Mouse (Mus musculus): ENCODE results near the gene Lhfp. TPM values are rescaled to one million over a fixed set of nuclear protein-coding genes. Genes with fewer than 3 reads are reported as not detected.

Lhfp gene
- polyA plus RNA-seq, 1 experiment = 12.1 TPM

GRCm38 (mm10) chr3:53284023-53284422 is 242.7 kb downstream of the Lhfp start:
- Histone ChIP-seq H3K4me3 (ENCODE audit: low read depth, low read length) (no peak overlapping the region), H3K9me3 (replicated peaks; ENCODE audit: control insufficient read depth, insufficient read depth, low read length, poor library complexity, severe bottlenecking) (no peaks in the 10 kb centered on the region), H3K4me1 (ENCODE audit: control insufficient read depth, insufficient read depth, low read length) (no peaks in the 10 kb centered on the region), H3K9ac (ENCODE audit: low read depth, poor library complexity, severe bottlenecking) (no peak overlapping the region), H3K36me3 (ENCODE audit: control insufficient read depth, insufficient read depth, low read length, poor library complexity, severe bottlenecking) (no peaks in the 10 kb centered on the region), H3K27me3 (ENCODE audit: control insufficient read depth, insufficient read depth, low read length, poor library complexity, severe bottlenecking) (no peaks in the 10 kb centered on the region), H3K27ac (ENCODE audit: insufficient read depth, low read length) (no peak overlapping the region)
- TF ChIP-seq EP300 (IDR thresholded peaks at IDR 0.05; ENCODE audit: insufficient read depth, low read depth, low read length) (no peak), CTCF (IDR thresholded peaks at IDR 0.05; ENCODE audit: low read depth, low read length) (no peak), POLR2A (IDR thresholded peaks at IDR 0.05; ENCODE audit: insufficient read depth, low read length) (no peak)

GRCm38 (mm10) chr3:53284471-53285177 is 243.3 kb downstream of the Lhfp start:
- Histone ChIP-seq H3K9ac (ENCODE audit: low read depth, poor library complexity, severe bottlenecking) (no peak overlapping the region), H3K36me3 (ENCODE audit: control insufficient read depth, insufficient read depth, low read length, poor library complexity, severe bottlenecking) (no peaks in the 10 kb centered on the region), H3K4me1 (ENCODE audit: control insufficient read depth, insufficient read depth, low read length) (no peaks in the 10 kb centered on the region), H3K9me3 (replicated peaks; ENCODE audit: control insufficient read depth, insufficient read depth, low read length, poor library complexity, severe bottlenecking) (no peaks in the 10 kb centered on the region), H3K27ac (ENCODE audit: insufficient read depth, low read length) (no peak overlapping the region), H3K27me3 (ENCODE audit: control insufficient read depth, insufficient read depth, low read length, poor library complexity, severe bottlenecking) (no peaks in the 10 kb centered on the region), H3K4me3 (ENCODE audit: low read depth, low read length) (no peak overlapping the region)
- no peak for TF ChIP-seq EP300 (IDR thresholded peaks at IDR 0.05; ENCODE audit: insufficient read depth, low read depth, low read length)
- TF ChIP-seq POLR2A (IDR thresholded peaks at IDR 0.05; ENCODE audit: insufficient read depth, low read length) = no peak
- no peak for TF ChIP-seq CTCF (IDR thresholded peaks at IDR 0.05; ENCODE audit: low read depth, low read length)

GRCm38 (mm10) chr3:53288662-53289061 is 247.3 kb downstream of the Lhfp start:
- Histone ChIP-seq H3K9me3 (replicated peaks; ENCODE audit: control insufficient read depth, insufficient read depth, low read length, poor library complexity, severe bottlenecking) (no peaks in the 10 kb centered on the region), H3K4me3 (ENCODE audit: low read depth, low read length) (no peak overlapping the region), H3K36me3 (ENCODE audit: control insufficient read depth, insufficient read depth, low read length, poor library complexity, severe bottlenecking) (no peaks in the 10 kb centered on the region), H3K9ac (ENCODE audit: low read depth, poor library complexity, severe bottlenecking) (no peak overlapping the region), H3K27ac (ENCODE audit: insufficient read depth, low read length) (no peak overlapping the region), H3K4me1 (ENCODE audit: control insufficient read depth, insufficient read depth, low read length) (no peaks in the 10 kb centered on the region), H3K27me3 (ENCODE audit: control insufficient read depth, insufficient read depth, low read length, poor library complexity, severe bottlenecking) (no peaks in the 10 kb centered on the region)
- no peak for TF ChIP-seq CTCF (IDR thresholded peaks at IDR 0.05; ENCODE audit: low read depth, low read length)
- no peak for TF ChIP-seq EP300 (IDR thresholded peaks at IDR 0.05; ENCODE audit: insufficient read depth, low read depth, low read length)
- no peak for TF ChIP-seq POLR2A (IDR thresholded peaks at IDR 0.05; ENCODE audit: insufficient read depth, low read length)

- Histone ChIP-seq H3K4me3 (ENCODE audit: low read depth, low read length) (no peak overlapping the region), H3K9me3 (replicated peaks; ENCODE audit: control insufficient read depth, insufficient read depth, low read length, poor library complexity, severe bottlenecking) (no peaks in the 10 kb centered on the region), H3K36me3 (ENCODE audit: control insufficient read depth, insufficient read depth, low read length, poor library complexity, severe bottlenecking) (no peaks in the 10 kb centered on the region), H3K9ac (ENCODE audit: low read depth, poor library complexity, severe bottlenecking) (no peak overlapping the region), H3K4me1 (ENCODE audit: control insufficient read depth, insufficient read depth, low read length) (no peaks in the 10 kb centered on the region), H3K27ac (ENCODE audit: insufficient read depth, low read length) (no peak overlapping the region), H3K27me3 (ENCODE audit: control insufficient read depth, insufficient read depth, low read length, poor library complexity, severe bottlenecking) (no peaks in the 10 kb centered on the region)
- TF ChIP-seq EP300 (IDR thresholded peaks at IDR 0.05; ENCODE audit: insufficient read depth, low read depth, low read length) (no peak), POLR2A (IDR thresholded peaks at IDR 0.05; ENCODE audit: insufficient read depth, low read length) (no peak), CTCF (IDR thresholded peaks at IDR 0.05; ENCODE audit: low read depth, low read length) (no peak)
Observed at GRCm38 (mm10) chr3:53289589-53290219, 248.4 kb downstream of the Lhfp start.

GRCm38 (mm10) chr3:53291185-53291584 is 249.9 kb downstream of the Lhfp start:
- TF ChIP-seq EP300 (IDR thresholded peaks at IDR 0.05; ENCODE audit: insufficient read depth, low read depth, low read length) (no peak), POLR2A (IDR thresholded peaks at IDR 0.05; ENCODE audit: insufficient read depth, low read length) (no peak)
- Histone ChIP-seq H3K9me3 (replicated peaks; ENCODE audit: control insufficient read depth, insufficient read depth, low read length, poor library complexity, severe bottlenecking) (no peaks in the 10 kb centered on the region), H3K4me3 (ENCODE audit: low read depth, low read length) (no peak overlapping the region), H3K27ac (ENCODE audit: insufficient read depth, low read length) (no peak overlapping the region), H3K4me1 (ENCODE audit: control insufficient read depth, insufficient read depth, low read length) (no peaks in the 10 kb centered on the region), H3K36me3 (ENCODE audit: control insufficient read depth, insufficient read depth, low read length, poor library complexity, severe bottlenecking) (no peaks in the 10 kb centered on the region), H3K27me3 (ENCODE audit: control insufficient read depth, insufficient read depth, low read length, poor library complexity, severe bottlenecking) (no peaks in the 10 kb centered on the region), H3K9ac (ENCODE audit: low read depth, poor library complexity, severe bottlenecking) (no peak overlapping the region)

- H3K27me3 ChIP-seq (ENCODE audit: control insufficient read depth, insufficient read depth, low read length, poor library complexity, severe bottlenecking) = no peaks in the 10 kb centered on the region
- no peaks in the 10 kb centered on the region for H3K4me1 ChIP-seq (ENCODE audit: control insufficient read depth, insufficient read depth, low read length)
- no peaks in the 10 kb centered on the region for H3K9me3 ChIP-seq (replicated peaks; ENCODE audit: control insufficient read depth, insufficient read depth, low read length, poor library complexity, severe bottlenecking)
- no peaks in the 10 kb centered on the region for H3K36me3 ChIP-seq (ENCODE audit: control insufficient read depth, insufficient read depth, low read length, poor library complexity, severe bottlenecking)
- H3K4me3 ChIP-seq (ENCODE audit: low read depth, low read length) = no peak overlapping the region
- TF ChIP-seq CTCF (IDR thresholded peaks at IDR 0.05; ENCODE audit: low read depth, low read length) = no peak
- no peak for TF ChIP-seq POLR2A (IDR thresholded peaks at IDR 0.05; ENCODE audit: insufficient read depth, low read length)
- no peak for TF ChIP-seq EP300 (IDR thresholded peaks at IDR 0.05; ENCODE audit: insufficient read depth, low read depth, low read length)
- H3K9ac ChIP-seq (ENCODE audit: low read depth, poor library complexity, severe bottlenecking) = no peak overlapping the region
- H3K27ac ChIP-seq (ENCODE audit: insufficient read depth, low read length) = no peak overlapping the region
Observed at GRCm38 (mm10) chr3:53291945-53292344, 250.6 kb downstream of the Lhfp start.

Measured in ES-Bruce4 (cell line).